Mouse (Mus musculus) forebrain, embryonic 13.5 days (tissue): ENCODE data around the gene Foxn3. TPM values are rescaled to one million over a fixed set of nuclear protein-coding genes. Genes with fewer than 3 reads are reported as not detected.

Source experiments
- ATAC-seq: fragments of 200-750 bp; cut with Nextera tagmentation; 2 replicates; pipeline ENCODE4 v1.8.0; 2017
- H3K27ac ChIP-seq: fragments of 300-500 bp; sonication (generic); 2 replicates; pipeline ENCODE4 v1.5.1; 2015; ENCODE audit warnings: inconsistent platforms, mild to moderate bottlenecking, moderate library complexity
- H3K27me3 ChIP-seq: fragments of 300-500 bp; sonication (generic); 2 replicates; pipeline ENCODE4 v1.6.1; 2015; ENCODE audit warnings: mild to moderate bottlenecking, inconsistent platforms
- H3K36me3 ChIP-seq: fragments of 300-500 bp; sonication (generic); 2 replicates; pipeline ENCODE4 v1.6.1; 2015; ENCODE audit warnings: mild to moderate bottlenecking, inconsistent platforms; ENCODE audit not compliant: poor library complexity, severe bottlenecking
- H3K4me1 ChIP-seq: fragments of 300-500 bp; sonication (generic); 2 replicates; pipeline ENCODE4 v1.6.1; 2015; ENCODE audit warnings: inconsistent platforms
- H3K4me2 ChIP-seq: fragments of 300-500 bp; sonication (generic); 2 replicates; pipeline ENCODE4 v1.6.1; 2015; ENCODE audit warnings: inconsistent platforms, mild to moderate bottlenecking, moderate library complexity
- H3K4me3 ChIP-seq: fragments of 300-500 bp; sonication (generic); 2 replicates; pipeline ENCODE4 v1.5.1; 2015; ENCODE audit warnings: mild to moderate bottlenecking, inconsistent platforms
- H3K9ac ChIP-seq: fragments of 300-500 bp; sonication (generic); 2 replicates; pipeline ENCODE4 v1.6.1; 2015; ENCODE audit warnings: mild to moderate bottlenecking, inconsistent platforms
- H3K9me3 ChIP-seq: fragments of 300-500 bp; sonication (generic); replicated peaks from 2 replicates; pipeline ENCODE4 v1.6.1; 2016; ENCODE audit warnings: inconsistent platforms
- WGBS: fragments of 180-500 bp; shearing (Covaris S2); methylation state at CpG from one replicate; pipeline ENCODE4 v1.1.7; 2015; 5-methylcytosine and 5-hydroxymethylcytosine counted together
- polyA plus RNA-seq: library from polyadenylated mRNA; unstranded; fragments of >200 nt; fragmentation: Nextera tagmentation; extraction: Ambion mirVana; gene quantifications from 2 replicates; pipeline ENCODE4 v1.2.1, GENCODE M21; 2015

Gene Foxn3
- polyA plus RNA-seq, 1 experiment from 2014 or later, result 83.5 TPM

GRCm38 (mm10) chr12:99426207-99426916, 137.0 kb downstream of the Foxn3 start:
- Histone ChIP-seq H3K4me1 (no peaks in the 10 kb centered on the region), H3K9me3 (no peaks in the 10 kb centered on the region), H3K27me3 (no peaks in the 10 kb centered on the region), H3K27ac (no peak overlapping the region), H3K4me2 (no peak overlapping the region), H3K36me3 (0 out of 2 replicates have a peak, but pooled peaks cover 2% of the 10 kb centered on the region), H3K4me3 (no peak overlapping the region), H3K9ac (no peak overlapping the region)
- no peak for ATAC-seq
- WGBS, result 69% methylated on average over 14 of the region's 14 CpGs

- Histone ChIP-seq H3K9me3 (no peaks in the 10 kb centered on the region), H3K4me2 (no peak overlapping the region), H3K36me3 (no peaks in the 10 kb centered on the region), H3K4me3 (no peak overlapping the region), H3K4me1 (no peaks in the 10 kb centered on the region), H3K9ac (no peak overlapping the region), H3K27me3 (no peaks in the 10 kb centered on the region), H3K27ac (no peak overlapping the region)
- 89% methylated on average over 2 of the region's 2 CpGs for WGBS
- ATAC-seq, result no peak
Measured at GRCm38 (mm10) chr12:99419396-99419760, 144.0 kb downstream of the Foxn3 start.

GRCm38 (mm10) chr12:99418476-99419395, 144.6 kb downstream of the Foxn3 start:
- Histone ChIP-seq H3K4me3 (no peak overlapping the region), H3K4me1 (no peaks in the 10 kb centered on the region), H3K4me2 (no peak overlapping the region), H3K27me3 (no peaks in the 10 kb centered on the region), H3K27ac (no peak overlapping the region), H3K9ac (no peak overlapping the region), H3K36me3 (no peaks in the 10 kb centered on the region), H3K9me3 (no peaks in the 10 kb centered on the region)
- no peak for ATAC-seq
- WGBS, result 79% methylated on average over 7 of the region's 7 CpGs

GRCm38 (mm10) chr12:99417885-99418284, 145.5 kb downstream of the Foxn3 start:
- H3K4me3 ChIP-seq, result no peak overlapping the region
- no peaks in the 10 kb centered on the region for H3K36me3 ChIP-seq
- H3K9ac ChIP-seq, result no peak overlapping the region
- H3K4me1 ChIP-seq, result no peaks in the 10 kb centered on the region
- H3K9me3 ChIP-seq, result no peaks in the 10 kb centered on the region
- H3K27ac ChIP-seq, result no peak overlapping the region
- no peak for ATAC-seq
- H3K4me2 ChIP-seq, result no peak overlapping the region
- no peaks in the 10 kb centered on the region for H3K27me3 ChIP-seq
- 92% methylated on average over 9 of the region's 9 CpGs for WGBS

GRCm38 (mm10) chr12:99415538-99415937, 147.8 kb downstream of the Foxn3 start:
- Histone ChIP-seq H3K4me2 (no peak overlapping the region), H3K4me1 (no peaks in the 10 kb centered on the region), H3K9me3 (no peaks in the 10 kb centered on the region), H3K27me3 (no peaks in the 10 kb centered on the region), H3K4me3 (no peak overlapping the region), H3K36me3 (no peaks in the 10 kb centered on the region), H3K9ac (no peak overlapping the region), H3K27ac (no peak overlapping the region)
- 60% methylated on average over 5 of the region's 5 CpGs for WGBS
- ATAC-seq, result no peak

- no peak overlapping the region for H3K9ac ChIP-seq
- no peak for ATAC-seq
- WGBS, result 39% methylated on average over 3 of the region's 3 CpGs
- peaks cover 14% of the 10 kb centered on the region for H3K4me1 ChIP-seq
- H3K36me3 ChIP-seq, result no peaks in the 10 kb centered on the region
- no peak overlapping the region for H3K4me3 ChIP-seq
- H3K4me2 ChIP-seq, result no peak overlapping the region
- no peaks in the 10 kb centered on the region; the same call in 1 of the 2 replicates for H3K27me3 ChIP-seq
- H3K27ac ChIP-seq, result no peak overlapping the region
- H3K9me3 ChIP-seq, result 0 out of 2 replicates have a peak, but pooled peaks cover 2% of the 10 kb centered on the region
Measured at GRCm38 (mm10) chr12:99412496-99412895, 150.9 kb downstream of the Foxn3 start.

- H3K9ac ChIP-seq, result no peak overlapping the region
- no peaks in the 10 kb centered on the region for H3K36me3 ChIP-seq
- 45% methylated on average over 7 of the region's 7 CpGs for WGBS
- no peaks in the 10 kb centered on the region; the same call in 1 of the 2 replicates for H3K27me3 ChIP-seq
- no peak overlapping the region for H3K27ac ChIP-seq
- H3K4me2 ChIP-seq, result no peak overlapping the region
- ATAC-seq, result no peak
- 0 out of 2 replicates have a peak, but pooled peaks cover 2% of the 10 kb centered on the region for H3K9me3 ChIP-seq
- no peak overlapping the region for H3K4me3 ChIP-seq
- H3K4me1 ChIP-seq, result peaks cover 19% of the 10 kb centered on the region
Measured at GRCm38 (mm10) chr12:99412034-99412433, 151.3 kb downstream of the Foxn3 start.

- Histone ChIP-seq H3K36me3 (0 out of 2 replicates have a peak, but pooled peaks cover under 1% of the 10 kb centered on the region), H3K4me1 (peaks cover 34% of the 10 kb centered on the region), H3K9ac (no peak overlapping the region), H3K9me3 (peaks cover 2% of the 10 kb centered on the region; the same call in 1 of the 2 replicates), H3K27ac (peak overlapping the region; percentile 15; the same call in 1 of the 2 replicates), H3K4me3 (no peak overlapping the region), H3K4me2 (no peak overlapping the region), H3K27me3 (no peaks in the 10 kb centered on the region; the same call in 1 of the 2 replicates)
- no peak for ATAC-seq
- WGBS, result 79% methylated on average over 3 of the region's 3 CpGs
Measured at GRCm38 (mm10) chr12:99408651-99409050, 154.7 kb downstream of the Foxn3 start.

GRCm38 (mm10) chr12:99408089-99408488, 155.3 kb downstream of the Foxn3 start:
- 0 out of 2 replicates have a peak, but pooled peaks cover 3% of the 10 kb centered on the region for H3K36me3 ChIP-seq
- H3K27ac ChIP-seq, result no peak overlapping the region
- no peak overlapping the region for H3K4me2 ChIP-seq
- H3K9ac ChIP-seq, result no peak overlapping the region
- 92% methylated on average over 16 of the region's 16 CpGs for WGBS
- peaks cover 2% of the 10 kb centered on the region; the same call in 1 of the 2 replicates for H3K9me3 ChIP-seq
- H3K4me1 ChIP-seq, result peaks cover 34% of the 10 kb centered on the region
- H3K4me3 ChIP-seq, result no peak overlapping the region
- ATAC-seq, result no peak
- H3K27me3 ChIP-seq, result no peaks in the 10 kb centered on the region; the same call in 1 of the 2 replicates

GRCm38 (mm10) chr12:99407318-99407716, 156.1 kb downstream of the Foxn3 start:
- no peak for ATAC-seq
- WGBS, result 73% methylated on average over 6 of the region's 6 CpGs
- Histone ChIP-seq H3K4me2 (peak overlapping the region; percentile 12; the same call in 1 of the 2 replicates), H3K9me3 (peaks cover 2% of the 10 kb centered on the region; the same call in 1 of the 2 replicates), H3K27ac (peak overlapping the region; percentile 57; the same call in 1 of the 2 replicates), H3K27me3 (no peaks in the 10 kb centered on the region; the same call in 1 of the 2 replicates), H3K4me3 (no peak overlapping the region), H3K36me3 (0 out of 2 replicates have a peak, but pooled peaks cover 3% of the 10 kb centered on the region), H3K4me1 (peaks cover 34% of the 10 kb centered on the region), H3K9ac (no peak overlapping the region)

GRCm38 (mm10) chr12:99406697-99407317, 156.6 kb downstream of the Foxn3 start:
- Histone ChIP-seq H3K4me3 (no peak overlapping the region), H3K4me1 (peaks cover 34% of the 10 kb centered on the region), H3K9ac (no peak overlapping the region), H3K27ac (peak overlapping the region; percentile 57), H3K4me2 (peak overlapping the region; percentile 33), H3K27me3 (no peaks in the 10 kb centered on the region; the same call in 1 of the 2 replicates), H3K36me3 (0 out of 2 replicates have a peak, but pooled peaks cover 3% of the 10 kb centered on the region), H3K9me3 (peaks cover 2% of the 10 kb centered on the region; the same call in 1 of the 2 replicates)
- WGBS, result 68% methylated on average over 15 of the region's 15 CpGs
- ATAC-seq, result no peak
